Mouse (Mus musculus): ENCODE results near the gene Nisch.

DNA sequence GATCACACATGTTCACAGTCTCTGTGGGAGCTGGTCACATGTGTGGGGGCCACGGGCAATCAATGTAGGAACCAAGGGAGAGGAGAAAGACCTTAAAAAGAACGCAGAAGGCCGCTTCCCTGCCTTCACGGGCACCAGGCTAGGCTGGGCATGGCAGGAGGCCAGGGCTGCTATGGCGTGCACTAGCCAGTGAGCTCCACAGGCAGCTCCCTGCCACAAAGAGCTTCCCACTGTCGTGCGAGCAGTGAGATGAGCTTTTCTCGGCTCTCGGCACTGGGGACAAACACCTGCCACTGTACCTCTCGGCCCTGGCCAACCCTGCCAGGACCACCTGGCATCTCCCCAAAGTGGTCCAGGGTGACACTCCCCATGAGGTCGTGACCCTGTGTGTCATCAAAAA, 45.4 kb downstream of the Nisch start:
- no peak for TF ChIP-seq CTCF (IDR thresholded peaks at IDR 0.05; ENCODE audit: low read depth, low read length)
- TF ChIP-seq POLR2A (IDR thresholded peaks at IDR 0.05; ENCODE audit: borderline replicate concordance, low read depth, low read length) = no peak
